Mouse (Mus musculus): ENCODE data around the gene Samm50. TPM values are rescaled to one million over a fixed set of nuclear protein-coding genes. Genes with fewer than 3 reads are reported as not detected.

Gene Samm50
- polyA plus RNA-seq, 1 experiment from 2014 or later, result 137 TPM

GRCm38 (mm10) chr15:84235646-84236045 lies 43.6 kb downstream of the Samm50 start:
- 44% methylated on average over 7 of the region's 7 CpGs for WGBS
- Histone ChIP-seq H3K4me2 (no peak overlapping the region), H3K9me3 (ENCODE audit: control insufficient read depth, low read length) (no peaks in the 10 kb centered on the region)

GRCm38 (mm10) chr15:84238552-84238951 lies 46.5 kb downstream of the Samm50 start:
- DNase-seq (ENCODE audit: low spot score) (no peak), ATAC-seq (replicated peaks; ENCODE audit: low FRiP score) (no peak)
- Histone ChIP-seq H3K27ac (ENCODE audit: low read depth, low read length) (no peak overlapping the region), H3K9ac (ENCODE audit: low read depth, low read length) (no peak overlapping the region), H3K4me2 (no peak overlapping the region; the same call in 1 of the 2 replicates), H3K4me3 (ENCODE audit: low read depth, low read length) (no peak overlapping the region), H3K9me3 (ENCODE audit: control insufficient read depth, low read length) (no peaks in the 10 kb centered on the region), H3K36me3 (ENCODE audit: control insufficient read depth, insufficient read depth, low read length) (no peaks in the 10 kb centered on the region; the same call in 1 of the 2 replicates), H3K4me1 (replicated peaks; ENCODE audit: control insufficient read depth, insufficient read depth, low read length) (peaks cover 11% of the 10 kb centered on the region), H3K27me3 (replicated peaks; ENCODE audit: control insufficient read depth, insufficient read depth, low read length) (peaks cover 2% of the 10 kb centered on the region; the same call in 1 of the 2 replicates)
- WGBS, result 51% methylated on average over 15 of the region's 15 CpGs

More at GRCm38 (mm10) chr15:84235646-84236045, 43.6 kb downstream of the Samm50 start:
- no peak overlapping the region for H3K4me3 ChIP-seq (ENCODE audit: low read depth, low read length)
- H3K4me1 ChIP-seq (replicated peaks; ENCODE audit: control insufficient read depth, insufficient read depth, low read length), result peaks cover 31% of the 10 kb centered on the region
- DNase-seq (ENCODE audit: low spot score) (no peak), ATAC-seq (replicated peaks; ENCODE audit: low FRiP score) (no peak)
- no peak overlapping the region for H3K9ac ChIP-seq (ENCODE audit: low read depth, low read length)
- no peak overlapping the region for H3K27ac ChIP-seq (ENCODE audit: low read depth, low read length)
- no peaks in the 10 kb centered on the region for H3K36me3 ChIP-seq (ENCODE audit: control insufficient read depth, insufficient read depth, low read length)
- H3K27me3 ChIP-seq (replicated peaks; ENCODE audit: control insufficient read depth, insufficient read depth, low read length), result peaks cover 2% of the 10 kb centered on the region; the same call in 1 of the 2 replicates

- H3K36me3 ChIP-seq (ENCODE audit: control insufficient read depth, insufficient read depth, low read length), result no peaks in the 10 kb centered on the region; the same call in 1 of the 2 replicates
- peaks cover 11% of the 10 kb centered on the region for H3K4me1 ChIP-seq (replicated peaks; ENCODE audit: control insufficient read depth, insufficient read depth, low read length)
- peak overlapping the region; percentile 37 for H3K4me2 ChIP-seq
- no peak for DNase-seq (ENCODE audit: low spot score)
- H3K9ac ChIP-seq (ENCODE audit: low read depth, low read length), result no peak overlapping the region
- H3K9me3 ChIP-seq (ENCODE audit: control insufficient read depth, low read length), result no peaks in the 10 kb centered on the region
- H3K4me3 ChIP-seq (ENCODE audit: low read depth, low read length), result no peak overlapping the region
- peaks cover 2% of the 10 kb centered on the region; the same call in 1 of the 2 replicates for H3K27me3 ChIP-seq (replicated peaks; ENCODE audit: control insufficient read depth, insufficient read depth, low read length)
- no peak for ATAC-seq (replicated peaks; ENCODE audit: low FRiP score)
- WGBS, result 17% methylated on average over 16 of the region's 16 CpGs
- H3K27ac ChIP-seq (ENCODE audit: low read depth, low read length), result no peak overlapping the region
These were observed 47.0 kb downstream of the Samm50 start for GRCm38 (mm10) chr15:84238991-84239401.

GRCm38 (mm10) chr15:84241520-84241919 lies 49.5 kb downstream of the Samm50 start:
- Histone ChIP-seq H3K9me3 (ENCODE audit: control insufficient read depth, low read length) (no peaks in the 10 kb centered on the region), H3K4me3 (ENCODE audit: low read depth, low read length) (no peak overlapping the region), H3K4me1 (replicated peaks; ENCODE audit: control insufficient read depth, insufficient read depth, low read length) (peaks cover 8% of the 10 kb centered on the region), H3K27ac (ENCODE audit: low read depth, low read length) (no peak overlapping the region), H3K36me3 (ENCODE audit: control insufficient read depth, insufficient read depth, low read length) (no peaks in the 10 kb centered on the region; the same call in 1 of the 2 replicates), H3K27me3 (replicated peaks; ENCODE audit: control insufficient read depth, insufficient read depth, low read length) (peaks cover 2% of the 10 kb centered on the region; the same call in 1 of the 2 replicates), H3K4me2 (no peak overlapping the region), H3K9ac (ENCODE audit: low read depth, low read length) (no peak overlapping the region)
- no peak for DNase-seq (ENCODE audit: low spot score)
- WGBS, result 55% methylated on average over 7 of the region's 7 CpGs
- ATAC-seq (replicated peaks; ENCODE audit: low FRiP score), result no peak

GRCm38 (mm10) chr15:84245104-84245503 lies 53.1 kb downstream of the Samm50 start:
- H3K4me1 ChIP-seq (replicated peaks; ENCODE audit: control insufficient read depth, insufficient read depth, low read length), result no peaks in the 10 kb centered on the region
- no peaks in the 10 kb centered on the region for H3K27me3 ChIP-seq (replicated peaks; ENCODE audit: control insufficient read depth, insufficient read depth, low read length)
- ATAC-seq (replicated peaks; ENCODE audit: low FRiP score) (no peak), DNase-seq (ENCODE audit: low spot score) (no peak)
- WGBS, result 80% methylated on average over 7 of the region's 7 CpGs
- H3K9me3 ChIP-seq (ENCODE audit: control insufficient read depth, low read length), result 0 out of 2 replicates have a peak, but pooled peaks cover 3% of the 10 kb centered on the region
- no peak overlapping the region for H3K4me2 ChIP-seq
- no peaks in the 10 kb centered on the region; the same call in 1 of the 2 replicates for H3K36me3 ChIP-seq (ENCODE audit: control insufficient read depth, insufficient read depth, low read length)
- no peak overlapping the region for H3K27ac ChIP-seq (ENCODE audit: low read depth, low read length)
- no peak overlapping the region for H3K9ac ChIP-seq (ENCODE audit: low read depth, low read length)
- no peak overlapping the region for H3K4me3 ChIP-seq (ENCODE audit: low read depth, low read length)

- no peak overlapping the region for H3K4me3 ChIP-seq (ENCODE audit: low read depth, low read length)
- 0 out of 2 replicates have a peak, but pooled peaks cover 3% of the 10 kb centered on the region for H3K9me3 ChIP-seq (ENCODE audit: control insufficient read depth, low read length)
- H3K4me1 ChIP-seq (replicated peaks; ENCODE audit: control insufficient read depth, insufficient read depth, low read length), result no peaks in the 10 kb centered on the region
- no peaks in the 10 kb centered on the region; the same call in 1 of the 2 replicates for H3K36me3 ChIP-seq (ENCODE audit: control insufficient read depth, insufficient read depth, low read length)
- H3K9ac ChIP-seq (ENCODE audit: low read depth, low read length), result no peak overlapping the region
- DNase-seq (ENCODE audit: low spot score) (no peak), ATAC-seq (replicated peaks; ENCODE audit: low FRiP score) (no peak)
- WGBS, result 86% methylated on average over 6 of the region's 6 CpGs
- H3K27ac ChIP-seq (ENCODE audit: low read depth, low read length), result no peak overlapping the region
- H3K4me2 ChIP-seq, result no peak overlapping the region
- H3K27me3 ChIP-seq (replicated peaks; ENCODE audit: control insufficient read depth, insufficient read depth, low read length), result no peaks in the 10 kb centered on the region
These were observed 54.2 kb downstream of the Samm50 start for GRCm38 (mm10) chr15:84246195-84246594.

GRCm38 (mm10) chr15:84247309-84247708 lies 55.3 kb downstream of the Samm50 start:
- Histone ChIP-seq H3K27ac (ENCODE audit: low read depth, low read length) (no peak overlapping the region), H3K9ac (ENCODE audit: low read depth, low read length) (no peak overlapping the region), H3K9me3 (ENCODE audit: control insufficient read depth, low read length) (0 out of 2 replicates have a peak, but pooled peaks cover 3% of the 10 kb centered on the region), H3K4me2 (no peak overlapping the region), H3K4me1 (replicated peaks; ENCODE audit: control insufficient read depth, insufficient read depth, low read length) (no peaks in the 10 kb centered on the region), H3K36me3 (ENCODE audit: control insufficient read depth, insufficient read depth, low read length) (no peaks in the 10 kb centered on the region; the same call in 1 of the 2 replicates), H3K27me3 (replicated peaks; ENCODE audit: control insufficient read depth, insufficient read depth, low read length) (no peaks in the 10 kb centered on the region), H3K4me3 (ENCODE audit: low read depth, low read length) (no peak overlapping the region)
- no peak for ATAC-seq (replicated peaks; ENCODE audit: low FRiP score)
- DNase-seq (ENCODE audit: low spot score), result no peak
- WGBS, result 86% methylated on average over 3 of the region's 3 CpGs

- DNase-seq (ENCODE audit: low spot score) (no peak), ATAC-seq (replicated peaks; ENCODE audit: low FRiP score) (no peak)
- 86% methylated on average over 13 of the region's 13 CpGs for WGBS
- no peaks in the 10 kb centered on the region for H3K36me3 ChIP-seq (ENCODE audit: control insufficient read depth, insufficient read depth, low read length)
- no peaks in the 10 kb centered on the region for H3K4me1 ChIP-seq (replicated peaks; ENCODE audit: control insufficient read depth, insufficient read depth, low read length)
- H3K4me2 ChIP-seq, result no peak overlapping the region
- no peaks in the 10 kb centered on the region for H3K27me3 ChIP-seq (replicated peaks; ENCODE audit: control insufficient read depth, insufficient read depth, low read length)
- no peak overlapping the region for H3K27ac ChIP-seq (ENCODE audit: low read depth, low read length)
- no peak overlapping the region for H3K9ac ChIP-seq (ENCODE audit: low read depth, low read length)
- H3K4me3 ChIP-seq (ENCODE audit: low read depth, low read length), result no peak overlapping the region
- 0 out of 2 replicates have a peak, but pooled peaks cover 3% of the 10 kb centered on the region for H3K9me3 ChIP-seq (ENCODE audit: control insufficient read depth, low read length)
These were observed 59.2 kb downstream of the Samm50 start for GRCm38 (mm10) chr15:84251227-84251626.

- ATAC-seq (replicated peaks; ENCODE audit: low FRiP score) (no peak), DNase-seq (ENCODE audit: low spot score) (no peak)
- Histone ChIP-seq H3K36me3 (ENCODE audit: control insufficient read depth, insufficient read depth, low read length) (no peaks in the 10 kb centered on the region), H3K4me3 (ENCODE audit: low read depth, low read length) (no peak overlapping the region), H3K27me3 (replicated peaks; ENCODE audit: control insufficient read depth, insufficient read depth, low read length) (no peaks in the 10 kb centered on the region), H3K27ac (ENCODE audit: low read depth, low read length) (no peak overlapping the region), H3K9me3 (ENCODE audit: control insufficient read depth, low read length) (no peaks in the 10 kb centered on the region), H3K4me1 (replicated peaks; ENCODE audit: control insufficient read depth, insufficient read depth, low read length) (peaks cover 8% of the 10 kb centered on the region), H3K4me2 (no peak overlapping the region), H3K9ac (ENCODE audit: low read depth, low read length) (no peak overlapping the region)
- 88% methylated on average over 7 of the region's 7 CpGs for WGBS
These were observed 60.6 kb downstream of the Samm50 start for GRCm38 (mm10) chr15:84252645-84253044.

Data from liver, embryonic 11.5 days (tissue).